Mouse (Mus musculus) megakaryocyte, adult 5-6 weeks (primary cell): ENCODE measurements around the gene Ninl. TPM values are rescaled to one million over a fixed set of nuclear protein-coding genes. Genes with fewer than 3 reads are reported as not detected.
A peak's percentile ranks its signal among the peaks of the same experiment; 100 is the strongest.
"Not testable (repeated sequence)": the region's sequence is repeated elsewhere in the genome, so short reads cannot be mapped to it uniquely, and the experiment has no call there.

Experiments
- ATAC-seq: 2 replicates; pipeline ENCODE4 v1.8.0; 2016; ENCODE audit warnings: mild to moderate bottlenecking, inconsistent platforms; ENCODE audit not compliant: poor library complexity, severe bottlenecking
- total RNA-seq, 2 experiments: library from RNA; stranded (forward) in 1 of 2; stranded (reverse) in 1 of 2; fragments of 153-499, 151-499 nt in 1 of 2; fragments of 221-1000, 200-1000 nt in 1 of 2; gene quantifications; 2 replicates each; pipeline versions ENCODE4 v1.2.3 to v1.2.4; 2015 to 2017

Ninl gene
- total RNA-seq, 2 experiments from 2014 or later, result 0.09 to 0.29 TPM

DNA sequence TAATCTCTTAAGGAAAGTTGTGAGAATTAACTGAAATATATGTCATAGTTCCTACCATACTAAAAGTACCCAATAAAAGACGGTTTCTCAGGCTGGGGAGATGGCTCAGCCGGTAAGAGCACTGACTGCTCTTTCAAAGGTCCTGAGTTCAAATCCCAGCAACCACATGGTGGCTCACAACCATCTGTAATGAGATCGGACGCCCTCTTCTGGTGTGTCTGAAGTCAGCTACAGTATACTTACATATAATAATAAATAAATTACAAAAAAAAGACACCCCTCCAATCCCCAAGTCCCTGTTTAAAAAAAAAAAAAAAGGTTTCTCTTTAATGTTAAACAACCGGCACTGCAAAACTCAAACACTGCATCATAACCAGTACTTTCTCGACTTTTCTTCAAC lies 130.3 kb downstream of the Ninl start:
- ATAC-seq, result not testable (repeated sequence)

DNA sequence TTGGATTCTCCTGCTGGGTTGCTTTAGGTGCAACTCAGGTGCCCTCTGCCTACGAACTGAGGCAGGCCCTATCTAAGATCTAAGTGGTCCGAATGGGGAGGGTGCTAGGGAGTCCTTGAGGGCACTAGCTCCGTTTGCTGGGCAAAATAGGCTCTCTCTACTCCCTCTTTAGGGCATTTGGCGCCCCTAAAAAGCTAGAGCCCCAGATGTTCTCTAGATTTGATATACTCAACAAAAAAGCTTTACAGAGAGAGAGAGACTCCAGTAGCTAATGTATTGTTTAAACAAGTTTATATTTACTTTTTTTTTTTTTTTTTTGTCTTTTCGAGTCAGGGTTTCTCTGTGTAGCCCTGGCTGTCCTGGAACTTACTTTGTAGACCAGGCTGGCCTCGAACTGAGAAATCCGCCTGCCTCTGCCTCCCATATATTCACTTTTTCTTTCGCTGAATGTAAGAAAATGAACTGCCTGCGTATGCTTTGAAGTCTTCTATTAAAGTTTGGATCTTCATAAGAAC lies 134.2 kb downstream of the Ninl start, which contains the start of gene Gins1:
TSS of gene Gins1 (plus strand) at position 465 of the 515 bp plus-strand sequence.
- peak; percentile 31 for ATAC-seq

GRCm38 (mm10) chr2:150904272-150904935 lies 134.8 kb downstream of the Ninl start, which contains the start of gene Abhd12:
Gene Abhd12 (minus strand): TSS chr2:150904741.
- peak; percentile 91 for ATAC-seq

DNA sequence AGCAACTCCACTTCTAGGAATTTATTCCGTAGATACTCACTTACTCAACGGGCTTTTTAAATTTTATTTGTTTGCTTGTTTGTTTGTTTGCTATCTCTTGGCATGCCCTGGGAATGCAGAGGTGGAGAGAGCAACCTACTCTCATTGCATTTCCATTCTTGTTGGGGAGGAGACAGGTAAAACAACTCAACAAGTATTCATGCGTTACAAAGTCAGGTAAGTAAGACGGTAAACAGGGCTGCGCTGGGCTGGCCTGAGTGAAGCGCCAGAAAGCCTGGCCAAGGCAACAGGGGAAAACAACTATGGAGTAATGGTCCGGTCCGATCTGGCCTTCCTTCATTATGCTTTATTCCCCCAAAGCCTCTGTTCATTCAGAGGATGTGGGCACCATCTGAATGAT lies 136.8 kb downstream of the Ninl start:
- ATAC-seq, result no peak

DNA sequence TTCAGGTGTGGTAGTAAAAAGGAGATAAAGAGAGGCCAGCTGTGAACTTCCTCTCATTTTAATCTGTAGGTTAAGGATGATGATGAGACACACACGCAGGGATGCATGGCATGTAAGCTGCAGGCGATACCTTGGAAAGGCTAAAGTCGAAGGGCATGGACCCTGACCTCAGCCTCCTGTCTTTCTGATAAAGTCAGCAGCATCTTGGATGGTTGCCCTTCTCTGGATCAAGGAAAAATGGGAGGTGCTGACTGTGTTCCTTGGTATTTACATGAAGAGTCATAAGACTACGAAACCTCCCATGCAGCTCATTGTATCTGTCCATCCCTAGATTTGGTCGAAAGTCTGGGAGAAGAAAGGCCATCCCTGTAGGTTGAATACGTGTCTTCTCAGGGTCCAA lies 138.8 kb downstream of the Ninl start:
- ATAC-seq, result no peak

GRCm38 (mm10) chr2:150895691-150896252 lies 143.4 kb downstream of the Ninl start:
- peak; percentile 58 for ATAC-seq

- ATAC-seq, result peak; percentile 58
These were observed 144.4 kb downstream of the Ninl start for GRCm38 (mm10) chr2:150894617-150895267.

DNA sequence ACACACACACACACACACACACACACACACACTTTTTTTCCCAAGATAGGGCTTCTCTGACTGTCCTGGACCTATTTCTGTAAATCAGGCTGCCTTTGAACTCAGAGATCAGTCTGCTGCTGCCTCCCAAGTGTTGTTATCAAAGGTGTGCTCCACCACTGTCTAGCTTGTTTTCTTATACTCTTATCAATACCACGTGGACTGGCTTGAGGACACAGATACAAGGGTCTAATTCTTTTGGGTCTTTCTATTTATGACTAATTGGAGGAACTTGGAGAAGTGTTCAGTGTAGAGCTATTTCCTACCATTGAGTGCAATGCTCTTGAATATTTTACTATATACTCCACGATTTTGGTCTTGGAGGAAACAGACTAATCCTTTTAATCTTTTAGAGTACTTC lies 151.8 kb downstream of the Ninl start:
- ATAC-seq, result no peak

GRCm38 (mm10) chr2:150886315-150886714 lies 152.9 kb downstream of the Ninl start:
- ATAC-seq, result no peak

GRCm38 (mm10) chr2:150885814-150886213 lies 153.4 kb downstream of the Ninl start:
- no peak for ATAC-seq

GRCm38 (mm10) chr2:150884779-150885110 lies 154.4 kb downstream of the Ninl start:
- ATAC-seq, result no peak

Other genes with a start within 250 kb of the Ninl start
- 37.6 and 51.0 TPM in 2 replicates for gene Abhd12, start 134.6 kb downstream of the Ninl start, total RNA-seq (2015)
- gene Abhd12, start 134.6 kb downstream of the Ninl start, total RNA-seq (2017), result 47.4 and 100 TPM in 2 replicates
- gene Gins1, start 134.0 kb downstream of the Ninl start, total RNA-seq (2015), result 53.1 and 69.5 TPM in 2 replicates
- gene Gins1, start 134.0 kb downstream of the Ninl start, total RNA-seq (2017), result 69.8 and 78.7 TPM in 2 replicates
- gene Nanp, start within 50 bp of the Ninl start, total RNA-seq (2015), result 17.3 and 18.7 TPM in 2 replicates
- gene Nanp, start within 50 bp of the Ninl start, total RNA-seq (2017), result 9.6 and 10.5 TPM in 2 replicates
- gene Gm14151, start 53.0 kb upstream of the Ninl start, total RNA-seq (2015), result not detected in 2 replicates
- not detected in 2 replicates for gene Gm14151, start 53.0 kb upstream of the Ninl start, total RNA-seq (2017)
- gene Gm14147, start 58.9 kb upstream of the Ninl start, total RNA-seq (2015), result not detected in 2 replicates
- not detected in 2 replicates for gene Gm14147, start 58.9 kb upstream of the Ninl start, total RNA-seq (2017)